ENCODE assay signal across 16 mouse cellular contexts in the genomic region with DNA sequence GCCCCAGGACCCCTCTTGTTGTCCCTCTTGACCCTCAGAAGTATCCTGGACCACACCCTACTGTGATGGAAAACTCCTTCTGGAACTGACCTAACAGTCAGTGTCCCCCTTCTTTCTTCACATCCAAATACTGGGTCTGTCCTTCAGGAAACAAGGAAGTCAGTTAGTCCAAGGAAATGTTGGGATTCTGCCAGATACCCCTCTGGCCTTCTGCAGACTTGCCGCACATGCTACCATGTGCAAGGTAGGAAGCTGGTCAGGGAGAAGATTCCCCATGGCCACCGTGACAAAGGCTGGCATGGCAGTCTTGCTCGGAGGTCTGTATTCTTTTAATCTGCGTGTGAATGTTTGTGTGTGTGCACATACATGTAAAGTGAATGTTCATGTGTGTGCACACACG.
DNase-seq lines count a peak whose midpoint lies in the region.
"Had no signal": no experiment of that assay in that cellular context is flagged by ENCODE, and none has a peak within 500 bp of the region (broad histone marks: within the 10 kb centered on the region; RNA-seq: fewer than 3 reads in every experiment).

No protein-coding gene starts in this region.

- intact Hi-C loops in left cerebral cortex, postnatal 4 days (cut with DNase I): no loop called here
- intact Hi-C loops in left cerebral cortex, postnatal 10 days (cut with DNase I): no loop called here

- peak; percentile 67 to 69 for DNase-seq in cerebellum, postnatal 10 days
- no peak for DNase-seq in cerebellum, adult 11-12 months
- peak; percentile 48 to 57 for DNase-seq in cerebellum, postnatal 14 days
- no peak for DNase-seq in cerebellum, postnatal 36 days
- peak; percentile 28 for DNase-seq in left cerebral cortex, postnatal 4 days
- no peak for DNase-seq in left cerebral cortex, postnatal 10 days (ENCODE audit: extremely low spot score in 1 of 2, low spot score in 2 of 2)
- DNase-seq: adrenal gland, adult 2 months; adrenal gland, adult 8-10 months; adrenal gland, postnatal 10 days; adrenal gland, postnatal 14 days; adrenal gland, postnatal 25 days; adrenal gland, postnatal 36 days; B cell, adult 2 months; cerebellum, adult 11 months; cerebellum, adult 18-20 months; cerebellum, adult 2 months had no signal

Comparison
In these comparisons a context has a peak if more than half of its experiments do, and no peak if none do; other contexts are left out.
1. DNase-seq: peak in cerebellum, postnatal 10 days (2 of 2), cerebellum, postnatal 14 days (2 of 2) and left cerebral cortex, postnatal 4 days (single experiment); none in cerebellum, adult 11-12 months (single experiment), cerebellum, postnatal 36 days (0 of 2) and left cerebral cortex, postnatal 10 days (0 of 2).